Mouse (Mus musculus): Measurements from ENCODE around the gene Zfp13. TPM values are rescaled to one million over a fixed set of nuclear protein-coding genes. Genes with fewer than 3 reads are reported as not detected.

The Zfp13 gene
- polyA plus RNA-seq, 1 experiment from 2014 or later: 19.2 TPM

DNA sequence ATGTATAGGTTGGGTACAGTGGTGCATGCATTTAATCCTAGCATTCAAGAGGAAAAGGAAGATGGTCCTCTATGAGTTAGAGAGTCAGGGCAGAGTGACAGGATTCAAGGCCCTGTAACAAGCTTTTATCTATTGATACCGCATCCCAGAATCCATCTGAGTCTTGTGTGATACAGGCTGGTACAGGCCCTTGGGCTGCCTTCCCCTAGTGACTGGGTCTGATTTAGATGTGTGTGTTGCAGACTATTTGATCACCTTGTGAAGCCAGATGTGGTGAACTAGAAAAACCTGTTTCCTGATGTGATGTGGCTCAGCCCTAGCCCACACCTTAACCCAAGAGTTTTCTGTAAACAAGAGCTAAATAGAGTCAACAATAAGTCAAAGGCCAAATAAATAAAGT is 54.5 kb downstream of the Zfp13 start:
- no peak overlapping the region for H3K4me2 ChIP-seq (ENCODE audit: low read depth, low read length, severe bottlenecking)
- WGBS: 96% methylated on average over 1 of the region's 1 CpGs
- H3K4me1 ChIP-seq (replicated peaks; ENCODE audit: control insufficient read depth, insufficient read depth, low read length): peaks cover 2% of the 10 kb centered on the region; the same call in 1 of the 2 replicates
- H3K9ac ChIP-seq (ENCODE audit: low read length): no peak overlapping the region
- no peak overlapping the region for H3K27ac ChIP-seq (ENCODE audit: low read depth, low read length)
- no peaks in the 10 kb centered on the region for H3K36me3 ChIP-seq (ENCODE audit: control insufficient read depth, insufficient read depth, low read length)
- no peak overlapping the region for H3K4me3 ChIP-seq (ENCODE audit: low read depth, low read length)
- H3K27me3 ChIP-seq (ENCODE audit: control insufficient read depth, insufficient read depth, low read length): no peaks in the 10 kb centered on the region; the same call in 1 of the 2 replicates
- DNase-seq (ENCODE audit: low spot score) (no peak), ATAC-seq (replicated peaks; ENCODE audit: low FRiP score) (no peak)
- no peaks in the 10 kb centered on the region for H3K9me3 ChIP-seq (ENCODE audit: control insufficient read depth, low read length)

DNA sequence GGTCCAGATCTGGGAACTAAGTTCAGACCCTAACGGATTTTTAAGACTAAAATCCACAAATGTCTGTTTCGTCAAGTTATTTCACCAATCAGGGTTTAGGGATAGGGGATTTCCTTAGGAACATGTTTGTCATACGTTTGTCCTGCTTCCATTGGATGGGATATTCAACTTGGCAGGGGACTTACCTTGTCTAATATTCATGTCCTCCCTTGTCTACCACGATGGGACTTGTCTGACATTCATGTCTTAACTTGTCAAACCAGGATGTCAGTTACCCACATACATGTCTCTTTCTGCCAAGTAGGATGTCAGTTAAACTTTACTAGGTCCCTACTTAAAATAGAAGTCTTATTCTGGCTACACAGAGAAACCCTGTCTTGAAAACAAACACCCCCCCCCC is 55.3 kb downstream of the Zfp13 start:
- Histone ChIP-seq H3K4me2 (ENCODE audit: low read depth, low read length, severe bottlenecking) (no peak overlapping the region), H3K27ac (ENCODE audit: low read depth, low read length) (no peak overlapping the region), H3K9me3 (ENCODE audit: control insufficient read depth, low read length) (no peaks in the 10 kb centered on the region), H3K27me3 (ENCODE audit: control insufficient read depth, insufficient read depth, low read length) (peaks cover 3% of the 10 kb centered on the region; the same call in 1 of the 2 replicates), H3K9ac (ENCODE audit: low read length) (no peak overlapping the region), H3K4me1 (replicated peaks; ENCODE audit: control insufficient read depth, insufficient read depth, low read length) (peaks cover 2% of the 10 kb centered on the region; the same call in 1 of the 2 replicates), H3K36me3 (ENCODE audit: control insufficient read depth, insufficient read depth, low read length) (no peaks in the 10 kb centered on the region), H3K4me3 (ENCODE audit: low read depth, low read length) (no peak overlapping the region)
- no peak for DNase-seq (ENCODE audit: low spot score)
- WGBS: 76% methylated on average over 4 of the region's 4 CpGs
- no peak for ATAC-seq (replicated peaks; ENCODE audit: low FRiP score)

DNA sequence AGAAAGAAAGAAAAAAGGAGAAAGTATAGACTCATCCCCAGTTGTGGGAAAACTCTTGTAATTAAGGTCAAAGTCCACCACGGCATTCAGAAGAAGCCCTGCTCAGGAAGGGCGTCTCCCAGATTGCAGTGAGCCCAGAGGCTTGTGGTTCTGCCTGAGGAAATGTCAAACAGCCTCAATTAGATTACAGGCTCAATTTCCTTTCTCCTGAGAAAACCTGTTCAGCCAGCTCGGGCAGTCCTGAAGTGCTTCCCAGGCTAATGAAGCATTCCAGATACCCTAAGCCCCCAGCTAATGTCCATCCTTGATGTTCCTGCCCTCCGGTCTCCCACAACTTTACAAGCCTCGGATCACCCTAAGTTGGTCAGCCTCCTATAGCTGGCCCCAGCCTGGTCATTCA is 56.0 kb downstream of the Zfp13 start:
- no peak for DNase-seq (ENCODE audit: low spot score)
- Histone ChIP-seq H3K4me2 (ENCODE audit: low read depth, low read length, severe bottlenecking) (no peak overlapping the region), H3K4me3 (ENCODE audit: low read depth, low read length) (no peak overlapping the region), H3K27ac (ENCODE audit: low read depth, low read length) (no peak overlapping the region), H3K9ac (ENCODE audit: low read length) (no peak overlapping the region), H3K9me3 (ENCODE audit: control insufficient read depth, low read length) (no peaks in the 10 kb centered on the region), H3K4me1 (replicated peaks; ENCODE audit: control insufficient read depth, insufficient read depth, low read length) (peaks cover 2% of the 10 kb centered on the region; the same call in 1 of the 2 replicates), H3K36me3 (ENCODE audit: control insufficient read depth, insufficient read depth, low read length) (no peaks in the 10 kb centered on the region), H3K27me3 (ENCODE audit: control insufficient read depth, insufficient read depth, low read length) (peaks cover 6% of the 10 kb centered on the region; the same call in 1 of the 2 replicates)
- WGBS: 53% methylated on average over 5 of the region's 5 CpGs
- no peak for ATAC-seq (replicated peaks; ENCODE audit: low FRiP score)

DNA sequence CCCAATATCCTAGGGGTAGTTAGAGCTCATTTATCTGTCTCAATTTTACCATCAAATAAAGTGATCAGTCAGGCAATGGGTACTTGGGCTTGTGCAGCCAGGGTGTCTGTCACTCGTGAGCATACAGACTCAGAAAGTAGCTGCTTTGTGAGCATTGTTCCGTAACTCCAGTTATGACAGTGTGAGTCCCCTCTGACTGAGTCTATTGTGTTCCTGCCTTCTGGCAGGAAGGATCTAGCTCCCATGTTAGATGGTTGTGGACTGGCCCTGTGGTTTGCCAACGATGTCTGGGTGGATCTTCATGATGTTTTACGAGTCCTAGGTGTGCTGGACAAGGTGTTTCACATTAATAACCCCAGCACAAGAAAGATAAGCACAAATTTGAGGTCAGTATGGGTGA is 56.5 kb downstream of the Zfp13 start:
- peak; percentile 47 for DNase-seq (ENCODE audit: low spot score)
- H3K27me3 ChIP-seq (ENCODE audit: control insufficient read depth, insufficient read depth, low read length): peaks cover 8% of the 10 kb centered on the region; the same call in 1 of the 2 replicates
- 54% methylated on average over 4 of the region's 4 CpGs for WGBS
- H3K9me3 ChIP-seq (ENCODE audit: control insufficient read depth, low read length): no peaks in the 10 kb centered on the region
- no peaks in the 10 kb centered on the region for H3K36me3 ChIP-seq (ENCODE audit: control insufficient read depth, insufficient read depth, low read length)
- peaks cover 5% of the 10 kb centered on the region for H3K4me1 ChIP-seq (replicated peaks; ENCODE audit: control insufficient read depth, insufficient read depth, low read length)
- no peak for ATAC-seq (replicated peaks; ENCODE audit: low FRiP score)
- no peak overlapping the region for H3K4me3 ChIP-seq (ENCODE audit: low read depth, low read length)
- H3K4me2 ChIP-seq (ENCODE audit: low read depth, low read length, severe bottlenecking): no peak overlapping the region
- H3K27ac ChIP-seq (ENCODE audit: low read depth, low read length): no peak overlapping the region
- no peak overlapping the region for H3K9ac ChIP-seq (ENCODE audit: low read length)

DNA sequence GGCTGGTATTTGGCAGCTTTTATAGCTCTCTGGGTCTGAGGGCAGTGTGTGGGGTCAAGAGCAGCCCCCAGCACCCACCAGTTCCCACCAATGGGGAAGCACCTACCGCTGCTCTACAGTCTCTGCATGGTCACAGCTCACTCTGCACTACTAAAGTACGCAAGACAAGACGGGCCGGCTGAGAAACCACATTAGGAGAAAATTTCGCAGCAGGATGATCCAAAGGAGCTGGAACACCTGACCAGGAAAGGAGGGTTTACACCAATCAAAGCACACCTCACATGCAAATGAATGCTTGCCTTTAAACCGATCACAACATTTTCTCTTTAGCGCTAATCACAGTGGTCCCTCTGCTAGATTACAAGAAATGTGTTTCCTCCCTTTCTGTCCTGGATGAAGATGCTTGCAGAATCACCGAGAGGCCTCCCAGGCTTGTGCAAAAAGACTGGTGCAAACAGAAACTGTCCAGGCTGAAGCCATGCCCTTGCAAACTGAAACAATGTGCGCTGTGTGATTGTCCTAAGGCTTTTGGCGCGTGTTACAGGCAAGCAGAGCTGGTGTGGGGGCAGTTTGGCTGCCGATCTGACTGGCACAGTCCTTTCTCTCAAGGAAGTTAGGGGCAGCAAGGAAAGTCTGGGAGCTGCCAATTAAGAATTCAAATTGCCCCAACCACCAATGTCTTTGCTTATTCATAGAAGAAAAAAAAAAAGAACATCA is 57.1 kb downstream of the Zfp13 start:
- ATAC-seq (replicated peaks; ENCODE audit: low FRiP score) (no peak), DNase-seq (ENCODE audit: low spot score) (peak; percentile 55)
- H3K27ac ChIP-seq (ENCODE audit: low read depth, low read length): no peak overlapping the region
- H3K27me3 ChIP-seq (ENCODE audit: control insufficient read depth, insufficient read depth, low read length): peaks cover 14% of the 10 kb centered on the region; the same call in 1 of the 2 replicates
- peak overlapping the region; percentile 11; the same call in 1 of the 2 replicates for H3K4me3 ChIP-seq (ENCODE audit: low read depth, low read length)
- H3K36me3 ChIP-seq (ENCODE audit: control insufficient read depth, insufficient read depth, low read length): no peaks in the 10 kb centered on the region
- H3K4me2 ChIP-seq (ENCODE audit: low read depth, low read length, severe bottlenecking): peak overlapping the region; percentile 47
- no peaks in the 10 kb centered on the region for H3K9me3 ChIP-seq (ENCODE audit: control insufficient read depth, low read length)
- 9% methylated on average over 12 of the region's 12 CpGs for WGBS
- peaks cover 5% of the 10 kb centered on the region for H3K4me1 ChIP-seq (replicated peaks; ENCODE audit: control insufficient read depth, insufficient read depth, low read length)
- peak overlapping the region; percentile 16; the same call in 1 of the 2 replicates for H3K9ac ChIP-seq (ENCODE audit: low read length)

DNA sequence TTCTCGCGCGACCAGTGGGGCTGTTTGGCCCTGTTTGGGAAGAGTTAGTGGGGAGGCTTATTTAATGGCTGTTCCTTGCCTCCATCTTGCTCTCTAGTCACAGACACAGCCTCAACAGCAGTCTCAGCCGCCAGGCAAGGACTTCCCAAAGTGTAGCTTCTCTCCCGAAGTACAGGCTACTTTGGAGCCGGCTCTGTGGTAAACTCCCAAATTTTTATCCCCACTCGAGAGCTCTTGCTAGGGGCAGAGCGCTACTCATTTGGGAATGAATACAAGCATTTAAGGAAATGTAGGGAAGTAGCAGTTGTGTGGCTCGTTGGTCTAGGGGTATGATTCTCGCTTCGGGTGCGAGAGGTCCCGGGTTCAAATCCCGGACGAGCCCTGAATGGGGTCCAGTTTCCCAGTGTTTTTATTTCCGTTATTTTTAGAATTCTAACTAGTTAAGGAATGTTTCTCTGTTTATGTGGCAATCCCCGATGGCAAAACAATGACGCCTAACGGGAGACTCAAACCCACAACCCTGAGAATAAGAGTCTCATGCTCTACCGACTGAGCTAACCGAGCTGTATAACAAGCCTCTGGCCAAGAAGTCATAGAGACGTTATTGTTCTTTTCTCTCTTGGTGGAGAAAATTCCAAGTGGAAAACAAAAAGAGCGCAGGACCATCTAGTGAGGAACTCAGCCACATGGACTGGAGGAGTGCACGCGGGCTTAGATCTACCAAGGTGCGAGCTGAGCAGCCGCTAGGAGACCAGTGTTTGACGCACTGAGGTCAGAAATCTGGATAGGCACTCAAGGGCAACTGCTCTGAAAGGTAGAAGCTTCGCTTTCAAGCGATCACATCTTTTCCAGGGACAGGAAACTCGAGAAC is 58.4 kb downstream of the Zfp13 start:
- Histone ChIP-seq H3K9me3 (ENCODE audit: control insufficient read depth, low read length) (no peaks in the 10 kb centered on the region), H3K27me3 (ENCODE audit: control insufficient read depth, insufficient read depth, low read length) (peaks cover 16% of the 10 kb centered on the region; the same call in 1 of the 2 replicates), H3K9ac (ENCODE audit: low read length) (no peak overlapping the region), H3K27ac (ENCODE audit: low read depth, low read length) (no peak overlapping the region), H3K4me2 (ENCODE audit: low read depth, low read length, severe bottlenecking) (peak overlapping the region; percentile 34; the same call in 1 of the 2 replicates), H3K4me3 (ENCODE audit: low read depth, low read length) (peak overlapping the region; percentile 8; the same call in 1 of the 2 replicates), H3K4me1 (replicated peaks; ENCODE audit: control insufficient read depth, insufficient read depth, low read length) (peaks cover 5% of the 10 kb centered on the region), H3K36me3 (ENCODE audit: control insufficient read depth, insufficient read depth, low read length) (no peaks in the 10 kb centered on the region)
- DNase-seq (ENCODE audit: low spot score): peak; percentile 68
- WGBS: 8% methylated on average over 31 of the region's 31 CpGs
- peak; percentile 55 for ATAC-seq (replicated peaks; ENCODE audit: low FRiP score)

DNA sequence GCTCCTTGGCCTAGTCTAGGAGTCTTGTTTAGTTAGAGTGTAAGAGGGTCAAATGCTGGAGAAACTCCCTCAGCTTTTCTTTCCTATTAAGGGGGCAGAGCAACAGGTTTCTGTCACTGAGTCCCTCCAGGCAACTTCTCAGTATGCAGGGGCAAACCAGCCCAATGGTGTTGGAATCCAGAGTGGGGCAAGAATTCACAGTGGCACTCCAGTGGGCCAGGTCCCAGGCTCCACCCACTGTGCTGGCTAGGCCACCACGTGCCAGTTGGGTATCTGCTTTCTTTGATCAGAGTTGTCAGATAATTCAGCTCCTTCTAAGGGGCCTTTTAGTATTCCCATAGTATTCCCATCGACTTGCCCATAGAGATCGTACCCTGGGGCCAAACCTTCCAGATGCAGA is 59.2 kb downstream of the Zfp13 start:
- ATAC-seq (replicated peaks; ENCODE audit: low FRiP score) (peak; percentile 25; the same call in 1 of the 2 replicates), DNase-seq (ENCODE audit: low spot score) (peak; percentile 48)
- WGBS: 36% methylated on average over 3 of the region's 3 CpGs
- H3K4me2 ChIP-seq (ENCODE audit: low read depth, low read length, severe bottlenecking): peak overlapping the region; percentile 34; the same call in 1 of the 2 replicates
- H3K4me3 ChIP-seq (ENCODE audit: low read depth, low read length): no peak overlapping the region
- no peak overlapping the region for H3K9ac ChIP-seq (ENCODE audit: low read length)
- H3K27me3 ChIP-seq (ENCODE audit: control insufficient read depth, insufficient read depth, low read length): peaks cover 16% of the 10 kb centered on the region; the same call in 1 of the 2 replicates
- no peak overlapping the region for H3K27ac ChIP-seq (ENCODE audit: low read depth, low read length)
- H3K4me1 ChIP-seq (replicated peaks; ENCODE audit: control insufficient read depth, insufficient read depth, low read length): peaks cover 5% of the 10 kb centered on the region
- no peaks in the 10 kb centered on the region for H3K36me3 ChIP-seq (ENCODE audit: control insufficient read depth, insufficient read depth, low read length)
- no peaks in the 10 kb centered on the region for H3K9me3 ChIP-seq (ENCODE audit: control insufficient read depth, low read length)

DNA sequence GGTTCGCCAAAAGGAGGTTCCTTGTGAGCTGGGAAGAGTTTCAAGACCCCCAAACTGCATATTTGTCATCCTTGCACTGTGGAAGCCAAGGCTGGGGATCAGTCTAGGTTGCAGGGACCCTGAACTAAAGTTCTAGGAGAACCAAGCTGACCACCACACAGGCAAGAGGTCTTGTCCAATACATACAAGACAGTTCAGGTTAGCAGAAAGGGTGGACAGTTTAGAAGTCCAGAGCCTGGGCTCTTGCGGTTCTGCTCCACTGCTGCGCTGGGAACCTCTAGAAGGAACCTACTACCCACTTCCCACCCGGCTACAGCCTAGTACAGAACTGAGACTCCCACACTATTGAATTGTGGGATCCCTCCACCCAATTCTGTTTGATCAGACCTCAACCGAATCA is 59.7 kb downstream of the Zfp13 start:
- 85% methylated on average over 5 of the region's 5 CpGs for WGBS
- Histone ChIP-seq H3K9ac (ENCODE audit: low read length) (no peak overlapping the region), H3K4me1 (replicated peaks; ENCODE audit: control insufficient read depth, insufficient read depth, low read length) (peaks cover 5% of the 10 kb centered on the region), H3K27ac (ENCODE audit: low read depth, low read length) (no peak overlapping the region), H3K27me3 (ENCODE audit: control insufficient read depth, insufficient read depth, low read length) (peaks cover 19% of the 10 kb centered on the region; the same call in 1 of the 2 replicates), H3K9me3 (ENCODE audit: control insufficient read depth, low read length) (no peaks in the 10 kb centered on the region), H3K4me2 (ENCODE audit: low read depth, low read length, severe bottlenecking) (no peak overlapping the region), H3K36me3 (ENCODE audit: control insufficient read depth, insufficient read depth, low read length) (no peaks in the 10 kb centered on the region), H3K4me3 (ENCODE audit: low read depth, low read length) (no peak overlapping the region)
- DNase-seq (ENCODE audit: low spot score) (peak; percentile 47), ATAC-seq (replicated peaks; ENCODE audit: low FRiP score) (no peak)

Data from forebrain, embryonic 11.5 days (tissue).